ENCODE assay signal across 8 mouse cellular contexts in the genomic region with DNA sequence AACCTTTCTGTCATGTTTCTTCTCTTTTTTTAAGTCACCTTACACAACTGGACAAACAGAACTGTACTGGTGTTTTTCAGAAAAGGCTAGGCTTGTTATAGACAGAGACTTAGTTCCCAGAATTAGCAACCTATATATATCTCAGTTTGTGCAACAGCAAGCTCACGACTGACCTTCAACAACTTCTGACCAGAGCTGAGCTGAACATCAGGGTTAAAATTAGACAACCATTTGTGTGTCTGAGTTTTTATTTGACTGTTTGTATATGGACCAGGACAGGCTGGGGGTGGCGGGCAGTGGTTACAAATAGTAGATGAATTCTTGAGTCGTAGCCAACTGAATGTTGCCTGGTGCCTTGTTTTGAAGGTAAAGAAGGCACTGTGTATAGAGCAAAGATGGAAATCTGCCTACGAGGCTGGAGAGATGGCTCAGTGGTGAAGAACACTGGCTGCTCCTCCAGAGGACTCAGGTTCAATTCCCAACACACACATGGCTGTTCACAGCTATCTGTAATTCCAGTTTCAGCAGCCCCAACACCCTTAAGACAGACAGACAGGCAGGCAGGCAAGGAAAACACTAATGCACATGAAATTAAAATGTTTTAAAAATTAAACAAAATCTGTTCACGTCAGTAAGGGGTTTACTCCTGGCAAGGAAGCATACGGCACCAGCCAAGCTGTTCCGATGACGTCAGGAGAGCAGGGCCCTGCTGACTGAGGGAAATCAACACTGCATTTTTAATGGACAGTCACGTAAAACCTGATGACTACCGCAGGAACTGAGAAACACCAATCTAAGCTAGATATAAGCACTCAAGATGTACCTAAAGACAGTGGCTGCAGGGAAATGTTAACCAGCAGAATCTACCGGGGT.
DNase-seq lines count a peak whose midpoint lies in the region; ATAC-seq and TF ChIP-seq lines count a peak whose summit lies in the region.

No protein-coding gene starts in this region.

- no peak overlapping the region for H3K9ac ChIP-seq in stomach, postnatal 0 days (ENCODE audit: low read length)
- no peak overlapping the region for H3K9ac ChIP-seq in hindbrain, embryonic 12.5 days

- no peak for DNase-seq in frontal cortex, postnatal 25 days (ENCODE audit: low spot score in 2 of 2)
- peak; percentile 44 for DNase-seq in right cerebral cortex, adult 18-20 months
- DNase-seq in right cerebral cortex, postnatal 36 days (ENCODE audit: low spot score in 2 of 2) = no peak
- peak; percentile 34 to 43 for DNase-seq in layer of hippocampus, adult 8-10 months (ENCODE audit: low spot score in 2 of 2)
- DNase-seq in stomach, postnatal 0 days (ENCODE audit: low spot score) = no peak

- no peak for TF ChIP-seq EP300 in stomach, postnatal 0 days (optimal IDR thresholded peaks at IDR 0.05)

- H3K4me3 ChIP-seq in stomach, postnatal 0 days (ENCODE audit: low read depth, low read length) = no peak overlapping the region
- H3K4me3 ChIP-seq in hindbrain, embryonic 12.5 days = no peak overlapping the region

- H3K4me1 ChIP-seq in stomach, postnatal 0 days (replicated peaks; ENCODE audit: control insufficient read depth, insufficient read depth) = no peaks in the 10 kb centered on the region
- H3K4me1 ChIP-seq in hindbrain, embryonic 12.5 days = peaks cover 3% of the 10 kb centered on the region; the same call in 1 of the 2 replicates

- no peaks in the 10 kb centered on the region for H3K36me3 ChIP-seq in stomach, postnatal 0 days (ENCODE audit: control insufficient read depth, insufficient read depth, low read length)
- no peaks in the 10 kb centered on the region for H3K36me3 ChIP-seq in hindbrain, embryonic 12.5 days

- peak overlapping the region; percentile 2; the same call in 1 of the 2 replicates for H3K4me2 ChIP-seq in stomach, postnatal 0 days (replicated peaks; ENCODE audit: low read depth)
- H3K4me2 ChIP-seq in hindbrain, embryonic 12.5 days (replicated peaks) = no peak overlapping the region

- 0 out of 2 replicates have a peak overlapping the region, but pooled peaks have one; percentile 20 for H3K27ac ChIP-seq in stomach, postnatal 0 days (replicated peaks)
- H3K27ac ChIP-seq in hindbrain, embryonic 12.5 days = no peak overlapping the region

- peak; percentile 64 for ATAC-seq in frontal cortex, adult (ENCODE audit: low TSS enrichment)
- ATAC-seq in stomach, postnatal 0 days (ENCODE audit: low FRiP score, low TSS enrichment) = no peak
- no peak for ATAC-seq in cerebellum, adult (ENCODE audit: insufficient number of reproducible peaks, low FRiP score, low TSS enrichment)
- ATAC-seq in hindbrain, embryonic 12.5 days (ENCODE audit: low FRiP score) = no peak

- no peak for TF ChIP-seq CTCF in stomach, postnatal 0 days (IDR thresholded peaks at IDR 0.05; ENCODE audit: low read depth)

- 43% methylated on average over 11 of the region's 11 CpGs for WGBS in stomach, postnatal 0 days
- WGBS in hindbrain, embryonic 12.5 days = 92% methylated on average over 11 of the region's 11 CpGs

- H3K27me3 ChIP-seq in stomach, postnatal 0 days (ENCODE audit: control insufficient read depth, insufficient read depth, low read length) = no peaks in the 10 kb centered on the region
- H3K27me3 ChIP-seq in hindbrain, embryonic 12.5 days = no peaks in the 10 kb centered on the region

- no peaks in the 10 kb centered on the region for H3K9me3 ChIP-seq in stomach, postnatal 0 days (ENCODE audit: control insufficient read depth, low read length)
- H3K9me3 ChIP-seq in hindbrain, embryonic 12.5 days (replicated peaks) = no peaks in the 10 kb centered on the region

Comparison
In these comparisons a context has a peak if more than half of its experiments do, and no peak if none do; other contexts are left out.
1. DNase-seq: peak in right cerebral cortex, adult 18-20 months (single experiment) and layer of hippocampus, adult 8-10 months (2 of 2); none in frontal cortex, postnatal 25 days (0 of 2), right cerebral cortex, postnatal 36 days (0 of 2) and stomach, postnatal 0 days (single experiment).